15 mouse cellular contexts compared by ENCODE assay signal in genomic region chr19:10810176-10810492, GRCm38 (mm10). TPM values are rescaled to one million over a fixed set of nuclear protein-coding genes. Genes with fewer than 3 reads are reported as not detected.
DNase-seq lines count a peak whose midpoint lies in the region; ATAC-seq and TF ChIP-seq lines count a peak whose summit lies in the region.
"Had no signal": no experiment of that assay in that cellular context is flagged by ENCODE, and none has a peak within 500 bp of the region (broad histone marks: within the 10 kb centered on the region; RNA-seq: fewer than 3 reads in every experiment).

No protein-coding gene starts in this region.

- H3K9ac ChIP-seq in forebrain, embryonic 13.5 days: no peak overlapping the region
- H3K9ac ChIP-seq in forebrain, embryonic 11.5 days (ENCODE audit: low read length): no peak overlapping the region
- H3K9ac ChIP-seq in midbrain, embryonic 13.5 days (replicated peaks): no peak overlapping the region
- no peak overlapping the region; the same call in 1 of the 2 replicates for H3K9ac ChIP-seq in lung, embryonic 14.5 days
- H3K9ac ChIP-seq in midbrain, embryonic 16.5 days (ENCODE audit: low read depth, low read length): no peak overlapping the region
- H3K9ac ChIP-seq in heart, embryonic 12.5 days: no peak overlapping the region
- H3K9ac ChIP-seq: liver, embryonic 15.5 days had no signal

- no peak for TF ChIP-seq CTCF in lung, embryonic 14.5 days (IDR thresholded peaks at IDR 0.05; ENCODE audit: low read depth)

- H3K9me3 ChIP-seq in forebrain, embryonic 13.5 days (replicated peaks): no peaks in the 10 kb centered on the region
- H3K9me3 ChIP-seq in forebrain, embryonic 11.5 days (ENCODE audit: control insufficient read depth, low read length): no peaks in the 10 kb centered on the region
- H3K9me3 ChIP-seq in midbrain, embryonic 10.5 days (replicated peaks): no peaks in the 10 kb centered on the region
- H3K9me3 ChIP-seq in midbrain, embryonic 13.5 days: no peaks in the 10 kb centered on the region
- H3K9me3 ChIP-seq in lung, embryonic 14.5 days (ENCODE audit: low read depth, low read length): no peaks in the 10 kb centered on the region
- no peaks in the 10 kb centered on the region for H3K9me3 ChIP-seq in midbrain, embryonic 16.5 days (replicated peaks; ENCODE audit: control insufficient read depth, low read length, poor library complexity, severe bottlenecking)
- no peaks in the 10 kb centered on the region for H3K9me3 ChIP-seq in heart, embryonic 12.5 days (replicated peaks)
- H3K9me3 ChIP-seq: liver, embryonic 15.5 days had no signal

- H3K4me3 ChIP-seq in forebrain, embryonic 13.5 days: no peak overlapping the region
- no peak overlapping the region for H3K4me3 ChIP-seq in forebrain, embryonic 11.5 days (ENCODE audit: low read depth, low read length)
- no peak overlapping the region for H3K4me3 ChIP-seq in midbrain, embryonic 10.5 days
- no peak overlapping the region for H3K4me3 ChIP-seq in midbrain, embryonic 13.5 days (replicated peaks)
- no peak overlapping the region for H3K4me3 ChIP-seq in lung, embryonic 14.5 days (ENCODE audit: low read depth, low read length)
- H3K4me3 ChIP-seq in midbrain, embryonic 16.5 days (ENCODE audit: low read depth, low read length): no peak overlapping the region
- no peak overlapping the region for H3K4me3 ChIP-seq in heart, embryonic 12.5 days
- H3K4me3 ChIP-seq: liver, embryonic 15.5 days had no signal

- no peak; the same call in 1 of the 2 replicates for ATAC-seq in forebrain, embryonic 13.5 days
- ATAC-seq in forebrain, embryonic 11.5 days (replicated peaks; ENCODE audit: low FRiP score): no peak
- no peak; the same call in 1 of the 2 replicates for ATAC-seq in midbrain, embryonic 13.5 days
- 0 out of 2 replicates have a peak, but pooled peaks have one; percentile 35 for ATAC-seq in lung, embryonic 14.5 days (ENCODE audit: insufficient read depth)
- peak; percentile 9; the same call in 1 of the 2 replicates for ATAC-seq in midbrain, embryonic 16.5 days
- ATAC-seq in heart, embryonic 12.5 days (ENCODE audit: insufficient number of reproducible peaks, low FRiP score): no peak
- ATAC-seq: intestine, postnatal 0 days had no signal

- H3K27me3 ChIP-seq in forebrain, embryonic 13.5 days: no peaks in the 10 kb centered on the region
- H3K27me3 ChIP-seq in forebrain, embryonic 11.5 days (ENCODE audit: control insufficient read depth, insufficient read depth, low read length): no peaks in the 10 kb centered on the region
- H3K27me3 ChIP-seq in midbrain, embryonic 10.5 days (ENCODE audit: low read depth, poor library complexity, severe bottlenecking): no peaks in the 10 kb centered on the region
- no peaks in the 10 kb centered on the region for H3K27me3 ChIP-seq in midbrain, embryonic 13.5 days
- H3K27me3 ChIP-seq in lung, embryonic 14.5 days (ENCODE audit: insufficient read depth, low read length): no peaks in the 10 kb centered on the region
- H3K27me3 ChIP-seq in midbrain, embryonic 16.5 days (ENCODE audit: control insufficient read depth, insufficient read depth, low read depth, low read length): no peaks in the 10 kb centered on the region
- H3K27me3 ChIP-seq in heart, embryonic 12.5 days (replicated peaks): no peaks in the 10 kb centered on the region
- H3K27me3 ChIP-seq: liver, embryonic 15.5 days had no signal

- no peak overlapping the region for H3K4me2 ChIP-seq in forebrain, embryonic 13.5 days
- H3K4me2 ChIP-seq in forebrain, embryonic 11.5 days (ENCODE audit: low read depth, low read length, severe bottlenecking): no peak overlapping the region
- H3K4me2 ChIP-seq in midbrain, embryonic 13.5 days (replicated peaks): no peak overlapping the region
- H3K4me2 ChIP-seq in lung, embryonic 14.5 days: no peak overlapping the region
- no peak overlapping the region for H3K4me2 ChIP-seq in midbrain, embryonic 16.5 days (ENCODE audit: low read length)
- H3K4me2 ChIP-seq in heart, embryonic 12.5 days: no peak overlapping the region
- H3K4me2 ChIP-seq: liver, embryonic 15.5 days had no signal

- no peaks in the 10 kb centered on the region for H3K36me3 ChIP-seq in forebrain, embryonic 13.5 days (ENCODE audit: poor library complexity, severe bottlenecking)
- H3K36me3 ChIP-seq in forebrain, embryonic 11.5 days (ENCODE audit: control insufficient read depth, insufficient read depth, low read length): no peaks in the 10 kb centered on the region
- H3K36me3 ChIP-seq in midbrain, embryonic 10.5 days: no peaks in the 10 kb centered on the region
- no peaks in the 10 kb centered on the region for H3K36me3 ChIP-seq in midbrain, embryonic 13.5 days
- no peaks in the 10 kb centered on the region for H3K36me3 ChIP-seq in lung, embryonic 14.5 days (ENCODE audit: insufficient read depth)
- H3K36me3 ChIP-seq in midbrain, embryonic 16.5 days (ENCODE audit: control insufficient read depth, insufficient read depth, low read length): no peaks in the 10 kb centered on the region
- H3K36me3 ChIP-seq in heart, embryonic 12.5 days: no peaks in the 10 kb centered on the region
- H3K36me3 ChIP-seq: liver, embryonic 15.5 days had no signal

- peaks cover 18% of the 10 kb centered on the region for H3K4me1 ChIP-seq in forebrain, embryonic 13.5 days
- H3K4me1 ChIP-seq in forebrain, embryonic 11.5 days (replicated peaks; ENCODE audit: control insufficient read depth, insufficient read depth, low read length): no peaks in the 10 kb centered on the region
- H3K4me1 ChIP-seq in midbrain, embryonic 10.5 days: peaks cover 11% of the 10 kb centered on the region
- H3K4me1 ChIP-seq in midbrain, embryonic 13.5 days (replicated peaks): peaks cover 15% of the 10 kb centered on the region
- H3K4me1 ChIP-seq in lung, embryonic 14.5 days (ENCODE audit: insufficient read depth): 0 out of 2 replicates have a peak, but pooled peaks cover 9% of the 10 kb centered on the region
- peaks cover 10% of the 10 kb centered on the region for H3K4me1 ChIP-seq in midbrain, embryonic 16.5 days (ENCODE audit: control insufficient read depth, insufficient read depth, low read length)
- H3K4me1 ChIP-seq in heart, embryonic 12.5 days (replicated peaks): no peaks in the 10 kb centered on the region
- H3K4me1 ChIP-seq: liver, embryonic 15.5 days had no signal

- no peak for DNase-seq in forebrain, embryonic 11.5 days (ENCODE audit: low spot score)
- DNase-seq in midbrain, embryonic 10.5 days (ENCODE audit: low spot score): no peak
- DNase-seq in lung, embryonic 14.5 days: peak; percentile 31
- no peak for DNase-seq in retina, postnatal 1 day
- DNase-seq: adrenal gland, adult 2 months; heart, adult 18-20 months; heart, postnatal 14 days; kidney, postnatal 14 days; thymus, adult 18-20 months had no signal

- H3K27ac ChIP-seq in forebrain, embryonic 13.5 days: peak overlapping the region; percentile 60
- H3K27ac ChIP-seq in forebrain, embryonic 11.5 days (ENCODE audit: low read depth, low read length): no peak overlapping the region
- peak overlapping the region; percentile 17; the same call in 1 of the 2 replicates for H3K27ac ChIP-seq in midbrain, embryonic 10.5 days (replicated peaks)
- H3K27ac ChIP-seq in midbrain, embryonic 13.5 days: no peak overlapping the region
- H3K27ac ChIP-seq in lung, embryonic 14.5 days (ENCODE audit: low read depth): peak overlapping the region; percentile 86
- peak overlapping the region; percentile 77 for H3K27ac ChIP-seq in midbrain, embryonic 16.5 days (ENCODE audit: low read length)
- no peak overlapping the region for H3K27ac ChIP-seq in heart, embryonic 12.5 days (ENCODE audit: poor library complexity, severe bottlenecking)
- H3K27ac ChIP-seq: liver, embryonic 15.5 days had no signal

- WGBS in forebrain, embryonic 13.5 days: 56% methylated on average over 4 of the region's 4 CpGs
- WGBS in forebrain, embryonic 11.5 days: 75% methylated on average over 4 of the region's 4 CpGs
- 64% methylated on average over 4 of the region's 4 CpGs for WGBS in midbrain, embryonic 10.5 days
- WGBS in midbrain, embryonic 13.5 days: 58% methylated on average over 4 of the region's 4 CpGs
- 33% methylated on average over 4 of the region's 4 CpGs for WGBS in lung, embryonic 14.5 days
- WGBS in midbrain, embryonic 16.5 days: 62% methylated on average over 4 of the region's 4 CpGs
- WGBS in heart, embryonic 12.5 days: 34% methylated on average over 4 of the region's 4 CpGs

RNA-seq across cellular contexts. Expression of gene Cd6, which starts 19.7 kb away (rescaled TPM):
- not detected in 2 replicates for polyA plus RNA-seq in forebrain, embryonic 13.5 days (2015; fragmentation: Nextera tagmentation; extraction: Ambion mirVana)
- 0.28 TPM in 1 of 2 replicates, not detected in the other for polyA plus RNA-seq in forebrain, embryonic 11.5 days (2014; fragmentation: Nextera tagmentation; extraction: Ambion mirVana)
- not detected in 2 replicates for polyA plus RNA-seq in midbrain, embryonic 10.5 days (2016; fragmentation: Nextera tagmentation; extraction: Ambion mirVana)
- not detected in 2 replicates for polyA plus RNA-seq in midbrain, embryonic 13.5 days (2015; fragmentation: Nextera tagmentation; extraction: Ambion mirVana)
- 0.17 TPM in 1 of 2 replicates, not detected in the other for polyA plus RNA-seq in lung, embryonic 14.5 days (2014; fragmentation: Nextera tagmentation; extraction: Ambion mirVana)
- polyA plus RNA-seq in midbrain, embryonic 16.5 days (2015; fragmentation: Nextera tagmentation; extraction: Ambion mirVana): 0.06 TPM in 1 of 2 replicates, not detected in the other
- polyA plus RNA-seq in heart, embryonic 12.5 days (2016; fragmentation: Nextera tagmentation; extraction: Ambion mirVana): not detected in 2 replicates
- polyA plus RNA-seq: liver, embryonic 15.5 days had no signal

RNA-seq across cellular contexts. Expression of gene Slc15a3, which starts 29.4 kb away (rescaled TPM):
- polyA plus RNA-seq in forebrain, embryonic 13.5 days (2015; fragmentation: Nextera tagmentation; extraction: Ambion mirVana): 0.15 and 0.30 TPM in 2 replicates
- 0.19 and 0.20 TPM in 2 replicates for polyA plus RNA-seq in forebrain, embryonic 11.5 days (2014; fragmentation: Nextera tagmentation; extraction: Ambion mirVana)
- polyA plus RNA-seq in midbrain, embryonic 10.5 days (2016; fragmentation: Nextera tagmentation; extraction: Ambion mirVana): 0.20 TPM in 2 replicates
- 0.28 and 0.59 TPM in 2 replicates for polyA plus RNA-seq in midbrain, embryonic 13.5 days (2015; fragmentation: Nextera tagmentation; extraction: Ambion mirVana)
- polyA plus RNA-seq in lung, embryonic 14.5 days (2014; fragmentation: Nextera tagmentation; extraction: Ambion mirVana): 0.41 and 0.46 TPM in 2 replicates
- 0.27 and 0.30 TPM in 2 replicates for polyA plus RNA-seq in midbrain, embryonic 16.5 days (2015; fragmentation: Nextera tagmentation; extraction: Ambion mirVana)
- 0.23 and 0.41 TPM in 2 replicates for polyA plus RNA-seq in heart, embryonic 12.5 days (2016; fragmentation: Nextera tagmentation; extraction: Ambion mirVana)

RNA-seq across cellular contexts. Expression of gene Tmem132a, which starts 59.6 kb away (rescaled TPM):
- 131 and 135 TPM in 2 replicates for polyA plus RNA-seq in forebrain, embryonic 13.5 days (2015; fragmentation: Nextera tagmentation; extraction: Ambion mirVana)
- polyA plus RNA-seq in forebrain, embryonic 11.5 days (2014; fragmentation: Nextera tagmentation; extraction: Ambion mirVana): 87.1 and 95.1 TPM in 2 replicates
- polyA plus RNA-seq in midbrain, embryonic 10.5 days (2016; fragmentation: Nextera tagmentation; extraction: Ambion mirVana): 111 and 122 TPM in 2 replicates
- polyA plus RNA-seq in midbrain, embryonic 13.5 days (2015; fragmentation: Nextera tagmentation; extraction: Ambion mirVana): 196 and 215 TPM in 2 replicates
- 68.7 and 80.2 TPM in 2 replicates for polyA plus RNA-seq in lung, embryonic 14.5 days (2014; fragmentation: Nextera tagmentation; extraction: Ambion mirVana)
- 242 and 267 TPM in 2 replicates for polyA plus RNA-seq in midbrain, embryonic 16.5 days (2015; fragmentation: Nextera tagmentation; extraction: Ambion mirVana)
- polyA plus RNA-seq in heart, embryonic 12.5 days (2016; fragmentation: Nextera tagmentation; extraction: Ambion mirVana): 61.5 and 62.2 TPM in 2 replicates

Comparison
In these comparisons a context has a peak if more than half of its experiments do, and no peak if none do; other contexts are left out.
1. ATAC-seq: peak in lung, embryonic 14.5 days (single experiment) and midbrain, embryonic 16.5 days (single experiment); none in forebrain, embryonic 13.5 days (single experiment), forebrain, embryonic 11.5 days (single experiment), midbrain, embryonic 13.5 days (single experiment) and heart, embryonic 12.5 days (single experiment).
2. H3K27ac ChIP-seq: peak in forebrain, embryonic 13.5 days (single experiment), midbrain, embryonic 10.5 days (single experiment), lung, embryonic 14.5 days (single experiment) and midbrain, embryonic 16.5 days (single experiment); none in forebrain, embryonic 11.5 days (single experiment), midbrain, embryonic 13.5 days (single experiment) and heart, embryonic 12.5 days (single experiment).